Mouse (Mus musculus) left cerebral cortex, postnatal 14 days (tissue): ENCODE measurements at regions not wholly inside any gene's neighbourhood (a gene's known extent, or its start where the extent isn't known, plus 50 kb on each side); places are given as distances from the start of the nearest gene placed in this dataset.

Experiments
- DNase-seq, 2 experiments: peaks; one replicate each; pipeline ENCODE4 v3.0.0; 2021 to 2022; ENCODE audit warnings: low spot score in 2 of 2, mixed read lengths in 1 of 2
- intact Hi-C: fragments of 180-260 bp; cut with DNase I; formaldehyde crosslinking; loops from one replicate; pipeline ENCODE4 v1.15.1; 2025

DNA sequence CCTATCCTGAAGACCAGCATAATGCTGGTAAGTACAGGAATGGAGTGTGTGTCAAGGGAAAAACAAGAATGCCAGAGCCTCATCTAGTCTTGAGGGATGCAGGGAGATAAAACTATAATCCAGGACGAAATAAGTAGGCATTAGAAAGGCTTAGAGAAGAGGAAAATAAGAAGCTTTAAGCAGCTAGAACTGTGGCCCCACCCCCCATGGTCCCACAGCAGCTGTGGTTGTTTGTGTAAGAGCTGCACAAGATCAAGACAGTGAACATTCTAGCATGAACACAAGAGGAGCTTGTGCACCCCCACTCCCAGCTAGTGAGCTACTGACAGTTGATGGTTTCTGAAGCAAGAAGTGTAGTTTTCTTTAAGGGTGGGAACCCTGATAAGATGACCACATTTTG is 315.9 kb downstream of the Tmem135 start:
- intact Hi-C loops, result loop anchor here (5.0 kb wide), 1 partner anchor 334 kb away; no protein-coding TSS in a partner anchor
- no peak for DNase-seq

DNA sequence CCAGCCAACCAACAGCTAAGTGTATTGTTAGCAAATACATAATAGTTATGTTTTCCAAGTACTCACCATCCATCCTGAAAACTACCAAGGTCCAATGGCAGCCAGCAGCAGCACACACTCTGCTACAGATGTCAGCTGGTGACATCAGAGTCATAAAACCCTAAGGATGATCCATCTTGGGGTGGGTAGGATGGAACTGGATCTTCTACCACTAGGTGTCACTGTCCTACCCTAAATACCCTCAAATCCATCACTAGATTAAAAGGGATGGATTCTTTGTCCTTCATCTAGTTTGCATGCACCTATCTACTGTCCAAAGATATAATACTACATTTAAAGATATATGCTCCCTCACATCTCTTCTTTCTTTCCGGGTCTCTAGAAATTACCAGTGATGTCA is 317.7 kb downstream of the Tmem135 start:
- peak; percentile 20 to 39 for DNase-seq
- intact Hi-C loops, result loop anchor here (5.0 kb wide), 1 partner anchor 336 kb away; no protein-coding TSS in a partner anchor

DNA sequence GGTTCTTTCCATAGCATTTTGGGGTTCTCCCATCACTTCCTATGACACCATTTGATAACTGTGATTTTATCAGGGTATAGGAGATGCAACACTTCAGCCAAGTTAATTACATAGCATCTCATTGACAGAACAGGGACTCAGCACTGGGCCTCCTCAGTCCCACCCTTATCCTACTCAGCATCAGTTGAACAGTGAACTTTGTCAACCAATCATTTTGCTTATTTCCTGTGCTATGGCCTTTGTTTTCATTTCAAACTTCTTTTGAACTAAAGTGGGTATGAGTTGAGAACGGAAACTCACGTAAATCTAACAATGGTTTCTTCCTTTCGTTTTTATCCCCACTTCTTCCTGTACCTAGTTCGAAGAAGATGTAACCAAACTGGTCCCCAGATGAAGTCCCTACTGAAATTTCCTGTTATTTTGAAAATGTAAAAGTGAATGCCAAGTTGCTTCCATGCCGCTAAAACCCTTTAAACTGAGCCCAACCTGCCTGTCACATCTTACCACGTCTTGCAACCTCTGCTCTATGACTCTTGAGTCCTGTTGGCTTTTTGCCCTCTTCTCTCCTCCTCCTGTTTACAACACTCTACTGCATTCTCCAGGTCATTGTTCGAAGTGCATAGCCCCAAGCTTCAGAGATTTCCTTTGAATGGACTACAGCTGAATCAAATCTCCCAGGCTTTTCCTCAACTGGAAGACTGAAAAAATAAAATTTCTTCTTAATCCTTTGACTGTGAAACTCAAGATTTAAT is 329.9 kb downstream of the Tmem135 start:
- DNase-seq, result no peak
- intact Hi-C loops, result no loop called here

DNA sequence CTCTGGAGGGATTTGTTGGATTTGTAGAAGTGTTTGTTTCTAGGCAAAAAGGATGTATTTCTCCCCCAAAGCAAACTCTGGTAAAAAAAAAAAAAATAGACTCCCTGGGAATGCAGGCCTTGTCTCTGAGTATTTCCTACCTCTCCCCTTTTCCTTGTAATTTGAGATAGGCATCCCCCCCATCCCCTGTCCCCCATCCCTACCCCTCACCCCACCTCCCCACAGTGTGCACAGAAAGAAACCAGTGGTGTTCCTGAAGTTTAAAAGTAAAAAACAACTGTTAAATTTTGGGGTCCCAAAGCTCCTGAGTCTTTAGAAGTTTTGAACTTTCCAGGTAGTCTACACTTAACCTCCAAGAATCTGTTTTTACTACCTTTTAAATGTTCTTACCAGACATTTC is 334.0 kb downstream of the Tmem135 start:
- DNase-seq, result no peak
- intact Hi-C loops, result no loop called here

DNA sequence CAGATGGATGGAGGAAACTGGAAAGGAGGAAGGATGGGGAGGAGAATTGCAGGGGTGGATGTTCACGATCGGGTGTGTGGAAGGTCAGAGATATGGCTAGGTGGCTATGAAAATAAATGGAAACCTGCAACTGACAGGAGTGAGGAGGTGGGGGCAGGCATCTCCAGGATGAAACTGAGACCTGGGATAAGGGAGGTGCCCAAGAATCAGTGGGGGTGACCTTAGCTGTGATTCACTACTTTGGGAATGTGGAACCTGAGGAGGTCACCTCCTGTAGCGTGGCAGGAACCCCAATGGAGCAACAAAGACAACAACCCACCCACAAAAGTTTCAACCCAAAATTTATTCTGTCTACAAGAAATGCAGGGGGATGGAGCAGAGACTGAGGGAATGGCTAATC is 339.6 kb downstream of the Tmem135 start:
- intact Hi-C loops, result no loop called here
- no peak for DNase-seq

DNA sequence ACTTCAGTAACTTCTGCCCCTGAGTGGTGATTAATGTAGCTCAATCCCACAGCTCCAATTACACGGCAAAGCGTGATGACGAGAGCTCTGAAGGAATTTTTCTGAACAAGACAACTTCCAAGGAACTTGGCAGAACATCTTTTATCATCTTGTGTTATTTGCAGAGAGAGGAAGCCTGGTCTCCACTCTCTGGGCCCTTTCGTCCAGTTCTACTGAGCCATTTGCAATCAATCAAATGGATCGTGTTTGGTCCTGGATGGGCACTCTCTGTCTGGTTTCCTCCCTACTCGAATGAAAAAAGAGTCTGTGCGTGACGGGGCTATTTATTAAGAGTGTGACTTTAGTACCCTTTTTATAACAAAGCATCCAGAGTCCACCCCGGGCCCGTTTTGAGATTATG is 340.4 kb downstream of the Tmem135 start:
- intact Hi-C loops, result no loop called here

DNA sequence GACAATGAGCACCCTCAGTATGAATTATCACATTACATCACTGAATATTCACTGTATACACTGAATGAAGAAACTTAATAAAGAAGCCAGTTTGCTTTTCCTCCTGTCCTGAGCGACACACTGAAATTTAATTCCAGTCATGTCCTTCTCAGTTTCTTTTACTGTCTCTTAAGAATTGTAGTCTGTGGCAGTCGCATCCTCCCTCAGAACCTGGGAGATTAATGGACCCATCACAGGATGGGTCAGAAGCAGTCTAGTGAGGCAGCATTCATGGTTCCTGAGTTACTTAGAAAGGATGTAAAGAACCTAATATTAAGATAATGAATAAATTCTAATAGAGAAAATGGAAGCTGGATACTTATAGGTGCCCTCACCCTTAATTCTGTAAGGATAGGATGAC is 349.5 kb downstream of the Tmem135 start:
- intact Hi-C loops, result no loop called here
- no peak for DNase-seq

More for the DNA sequence above, 340.4 kb downstream of the Tmem135 start:
- DNase-seq, result no peak

DNA sequence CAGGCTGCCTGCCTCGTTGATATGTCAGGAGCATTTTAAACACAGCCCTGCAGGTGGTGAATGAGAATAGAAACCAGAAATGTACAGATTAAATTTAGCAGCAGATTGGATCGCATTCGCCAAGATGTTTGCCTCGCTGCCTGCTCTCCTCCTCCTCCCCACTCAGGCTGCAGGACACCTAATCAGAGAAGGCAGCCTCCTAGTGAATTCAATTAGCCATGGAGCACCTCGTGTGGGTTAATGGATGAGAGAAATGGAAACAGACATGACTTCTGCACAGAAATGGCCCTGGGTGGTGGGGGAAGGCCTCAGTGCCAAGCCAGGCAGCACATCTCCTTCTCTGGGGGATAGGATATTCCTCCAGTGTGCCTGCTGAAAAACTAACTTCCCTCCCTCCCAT is 352.8 kb downstream of the Tmem135 start:
- intact Hi-C loops, result no loop called here
- peak in 1 of 2 experiments; percentile 25 for DNase-seq

DNA sequence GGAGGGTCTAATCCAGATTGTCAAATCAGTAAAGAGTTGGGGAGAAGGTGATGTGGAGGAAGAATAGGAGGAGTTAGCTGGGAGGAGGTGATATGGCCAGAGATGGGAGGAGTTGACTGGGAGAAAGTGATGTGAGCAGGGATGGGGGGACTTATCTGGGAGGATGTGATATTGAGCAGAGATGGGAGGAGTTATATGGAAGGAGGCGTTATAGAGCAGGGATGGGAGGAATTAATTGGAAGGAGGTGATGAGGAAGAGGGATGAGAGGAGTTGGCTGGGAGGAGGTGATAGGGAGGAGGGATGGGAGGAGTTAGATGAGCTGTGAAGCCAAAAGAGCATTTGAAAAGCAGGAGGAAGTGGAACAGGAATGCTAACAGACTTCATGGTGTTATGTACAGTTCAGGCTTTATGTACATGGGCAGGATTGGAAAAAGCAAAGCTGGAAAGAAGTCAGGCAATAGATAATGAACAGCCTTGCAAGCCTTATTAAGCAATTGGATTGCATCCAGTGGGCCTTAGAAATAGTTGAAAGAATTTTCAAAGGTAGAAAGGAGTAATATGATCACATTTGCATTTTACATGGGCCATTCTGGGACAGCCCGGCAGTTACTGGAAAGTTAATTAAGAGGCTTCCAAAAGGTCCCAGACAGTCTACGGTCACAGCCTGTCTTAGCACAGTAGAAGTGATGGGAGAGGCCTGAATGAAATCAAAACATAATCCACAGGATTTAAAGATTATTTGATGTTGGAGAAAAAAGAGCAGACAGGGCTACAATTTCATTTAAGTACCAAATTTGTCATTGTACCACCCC is 357.4 kb downstream of the Tmem135 start:
- DNase-seq, result no peak
- intact Hi-C loops, result no loop called here

DNA sequence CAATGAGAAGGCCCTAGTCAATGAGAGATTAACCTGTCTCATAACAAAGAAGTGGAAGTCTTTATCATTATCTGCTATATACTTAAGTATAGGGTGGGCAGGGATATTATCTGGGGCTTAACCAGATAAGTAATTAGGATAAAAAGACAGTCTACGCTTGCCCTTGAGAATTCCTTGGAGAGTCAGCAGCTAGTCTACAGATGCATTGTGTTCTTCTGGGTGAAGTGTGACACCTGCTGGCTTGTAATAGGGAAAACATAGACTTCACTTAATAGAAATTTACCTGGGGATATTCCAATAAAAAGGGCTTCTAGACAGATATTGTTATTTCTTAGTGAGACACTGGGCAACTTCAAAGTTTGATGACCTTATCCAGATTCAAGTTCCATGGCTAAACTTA is 361.0 kb downstream of the Tmem135 start:
- peak; percentile 23 to 40 for DNase-seq
- intact Hi-C loops, result no loop called here

DNA sequence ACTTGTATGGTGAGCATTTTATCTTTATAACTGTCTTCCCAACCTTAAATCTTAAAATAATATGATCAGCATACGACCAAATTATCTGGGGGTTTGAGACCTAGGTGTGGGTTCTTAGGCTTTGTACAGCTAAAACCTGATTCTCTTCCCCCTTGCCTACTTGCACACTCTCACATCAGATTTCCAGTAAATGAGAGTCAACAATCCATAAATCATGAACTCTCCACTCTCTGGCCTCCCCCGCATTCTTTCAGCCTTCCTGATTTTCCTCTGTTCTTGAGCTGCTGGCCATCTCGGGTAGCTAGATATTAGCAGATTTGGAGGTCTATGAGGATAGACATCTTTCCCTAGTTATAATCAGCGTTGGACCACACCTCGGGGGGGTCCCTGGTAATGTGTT is 362.7 kb downstream of the Tmem135 start:
- intact Hi-C loops, result no loop called here
- DNase-seq, result no peak

DNA sequence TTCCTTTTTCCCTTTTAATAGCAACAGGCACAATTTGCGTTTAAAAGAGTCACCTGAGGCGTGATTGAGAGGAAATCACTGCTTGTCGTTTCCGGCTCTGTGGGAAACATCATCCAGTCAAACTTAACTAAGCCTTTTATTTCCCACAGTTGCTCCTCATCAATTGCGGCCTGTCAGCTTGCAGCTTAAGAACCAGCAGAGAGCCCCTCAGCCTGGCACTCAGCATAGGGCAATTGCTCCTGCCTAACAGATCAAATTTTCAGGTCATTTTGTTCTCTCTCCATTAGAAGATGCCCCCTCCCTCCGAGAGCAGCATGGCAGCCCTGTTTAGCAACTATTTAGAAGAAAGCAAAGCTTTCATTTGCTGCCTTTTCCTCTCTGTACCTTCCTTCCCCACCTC is 363.9 kb downstream of the Tmem135 start:
- no peak for DNase-seq
- intact Hi-C loops, result no loop called here

DNA sequence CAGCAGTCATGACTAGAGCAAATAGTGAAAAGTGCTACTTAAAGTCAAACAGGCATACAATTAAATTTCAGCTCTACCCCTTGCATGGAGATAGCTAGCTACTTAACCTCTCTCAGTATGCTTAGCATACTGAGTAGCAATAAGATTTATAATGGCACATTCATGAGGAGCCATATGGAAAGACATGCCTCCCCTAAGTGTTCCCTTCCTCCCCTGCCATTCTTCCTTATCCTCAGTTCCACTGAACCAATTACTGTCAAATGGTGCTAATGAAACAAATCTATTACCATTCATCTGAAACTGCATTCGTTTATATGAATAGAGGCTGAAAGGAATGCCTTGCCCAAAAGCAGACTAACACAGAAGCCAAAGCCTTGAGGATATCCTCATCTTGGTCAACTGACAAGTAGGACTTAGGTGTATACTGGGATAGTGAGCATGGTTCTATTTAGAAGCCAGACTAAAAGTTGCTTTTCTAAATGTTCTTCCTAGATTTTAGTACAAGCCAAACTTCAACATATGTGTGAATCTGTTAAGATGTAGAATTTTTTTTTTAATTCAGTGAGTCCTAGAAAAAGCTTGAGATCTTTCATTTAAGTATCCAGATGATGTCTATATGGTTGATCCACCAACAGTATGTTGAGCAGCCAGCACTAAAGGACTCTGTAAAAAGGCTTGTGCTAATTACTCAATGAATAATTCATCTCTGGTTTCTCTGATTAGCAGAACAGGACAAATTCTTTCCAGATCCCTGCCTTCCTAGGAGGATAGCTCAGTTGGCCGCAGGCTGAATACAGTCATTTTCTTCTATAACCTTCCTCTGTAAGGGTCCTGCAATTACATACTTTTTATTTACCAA is 368.7 kb downstream of the Tmem135 start:
- intact Hi-C loops, result loop anchor here (10.0 kb wide), 1 partner anchor 1451 kb away; the partner anchor contains the start of gene Grm5
- peak in 1 of 2 experiments; percentile 6 for DNase-seq

DNA sequence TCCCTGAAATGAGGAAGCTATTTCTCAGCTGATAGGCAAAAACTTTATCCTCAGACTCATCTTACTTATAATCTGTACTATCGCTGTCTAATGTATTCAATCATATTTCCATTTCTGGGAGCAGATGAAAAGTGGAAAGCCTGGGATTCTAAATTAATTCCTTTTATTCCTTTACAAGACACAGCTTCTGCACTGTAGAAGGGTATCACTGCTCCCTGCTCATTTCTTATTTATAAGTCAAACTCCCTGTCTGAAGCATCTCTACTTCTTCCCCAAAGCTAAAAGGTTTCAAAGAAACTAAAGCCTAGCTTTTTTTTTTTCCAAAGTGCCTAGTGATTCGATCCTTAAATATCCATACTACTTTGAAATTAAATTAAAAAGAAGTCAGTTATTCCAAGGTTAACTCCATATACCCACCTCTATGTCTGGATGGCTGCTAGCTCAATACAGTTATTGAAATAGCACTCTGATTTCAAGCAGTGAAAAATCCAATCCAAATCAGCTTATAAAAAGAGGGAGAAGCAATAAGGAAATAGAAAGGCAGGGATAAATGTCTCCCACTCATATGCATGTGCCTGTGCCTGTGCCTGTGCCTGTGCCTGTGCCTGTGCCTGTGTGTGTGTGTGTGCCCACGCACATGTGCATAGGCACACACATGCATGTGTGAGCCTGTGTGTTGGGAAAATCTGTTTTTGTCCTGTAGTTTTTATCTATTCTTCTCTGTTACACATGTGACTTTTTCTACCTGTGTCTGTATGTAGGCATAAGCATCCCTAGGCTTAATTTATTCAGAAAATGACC is 380.6 kb downstream of the Tmem135 start:
- no peak for DNase-seq
- intact Hi-C loops, result no loop called here

DNA sequence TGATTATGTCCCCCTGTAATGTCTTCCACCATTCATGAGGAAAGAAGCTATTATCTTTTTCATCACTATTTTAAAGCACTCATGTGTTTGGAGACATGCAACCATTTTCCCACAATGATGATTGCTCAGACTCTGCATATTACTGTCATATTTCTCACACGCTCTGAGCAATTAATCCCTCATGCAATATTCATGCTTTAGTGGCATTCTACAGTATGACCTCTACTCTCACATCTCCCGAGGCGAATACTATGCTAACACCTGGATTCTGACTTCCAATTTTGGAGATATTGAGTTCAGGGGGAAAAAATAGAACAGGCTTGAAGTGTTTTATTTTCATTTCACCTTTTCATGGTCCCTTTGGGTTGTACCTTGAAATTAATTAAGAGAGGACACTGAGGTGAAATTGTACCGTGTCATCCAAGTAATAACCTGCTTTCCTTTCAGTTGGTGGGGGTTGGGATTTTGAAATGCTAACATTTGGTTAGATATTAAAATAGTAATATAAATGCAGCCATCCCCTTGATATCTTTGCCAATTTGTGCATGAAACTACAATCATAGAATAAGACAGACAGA is 405.1 kb downstream of the Tmem135 start:
- DNase-seq, result no peak
- intact Hi-C loops, result no loop called here

DNA sequence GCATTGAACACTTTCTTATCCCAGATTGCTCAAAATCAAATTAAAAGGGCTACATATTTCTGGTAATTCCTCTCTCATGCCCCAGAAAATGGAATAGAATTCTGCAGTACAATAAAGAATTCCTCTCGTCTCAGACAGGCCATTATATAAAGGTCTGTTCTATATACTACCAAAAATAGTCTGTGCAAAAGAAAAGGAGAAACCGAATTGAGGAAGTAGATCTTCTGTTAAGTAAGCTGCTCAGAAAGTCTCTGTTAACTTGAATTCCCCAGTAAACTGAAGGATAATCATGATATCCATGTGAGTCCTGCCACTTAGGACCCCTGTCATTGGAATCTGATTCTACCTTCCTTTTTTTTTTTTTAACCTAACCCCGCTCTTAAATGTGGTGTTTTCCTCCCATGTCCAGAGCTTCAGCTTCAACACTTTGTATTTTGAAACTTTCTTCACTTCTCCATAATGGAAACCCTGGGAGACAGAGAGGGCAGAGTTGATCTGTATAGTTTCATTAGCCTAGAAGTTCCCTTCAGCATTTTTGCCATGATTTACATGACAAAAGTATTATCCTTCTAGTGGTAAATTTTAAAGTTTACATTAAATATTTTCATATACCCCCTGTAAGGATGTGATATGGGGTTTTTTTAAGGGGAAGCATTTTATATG is 406.1 kb downstream of the Tmem135 start:
- no peak for DNase-seq

DNA sequence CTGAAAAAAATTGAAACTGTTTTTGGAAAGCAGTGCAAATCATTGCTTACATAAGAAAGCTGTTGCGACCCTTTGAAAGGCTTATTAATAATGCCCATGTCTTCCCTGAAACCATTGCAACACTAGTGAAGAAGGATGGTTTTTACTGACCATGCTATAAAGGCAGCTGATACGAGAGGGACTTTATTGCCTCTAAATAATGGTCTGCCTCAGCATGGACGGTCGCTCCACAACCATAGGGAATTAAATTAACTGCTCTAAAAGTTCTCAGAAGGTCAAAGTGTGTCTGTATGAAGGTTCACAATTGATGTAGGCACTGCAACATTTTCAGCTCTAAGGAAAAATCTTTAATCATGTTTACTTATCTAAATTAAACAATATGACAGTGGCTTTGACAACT is 429.6 kb downstream of the Tmem135 start:
- no peak for DNase-seq

More for the DNA sequence above, 406.1 kb downstream of the Tmem135 start:
- intact Hi-C loops, result no loop called here

DNA sequence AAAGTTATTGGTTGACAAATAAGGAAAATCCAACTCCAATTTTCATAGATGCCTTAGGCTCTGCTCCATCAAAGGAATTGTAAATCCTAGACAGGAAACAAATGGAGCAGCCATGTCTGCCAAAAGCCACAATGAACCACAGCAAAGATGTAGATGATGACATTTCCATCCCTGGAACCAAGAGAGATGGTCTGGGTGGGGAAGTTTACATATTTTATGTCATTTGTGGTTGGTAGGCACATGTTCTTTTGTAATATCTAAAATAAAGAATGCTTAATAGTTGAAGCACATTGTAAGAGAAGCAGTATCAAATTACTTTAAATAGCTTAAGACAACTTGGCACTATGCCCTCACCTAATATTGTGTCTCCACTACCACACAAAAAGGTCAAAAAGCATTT is 443.2 kb downstream of the Tmem135 start:
- intact Hi-C loops, result no loop called here

More for the DNA sequence above, 429.6 kb downstream of the Tmem135 start:
- intact Hi-C loops, result no loop called here

More for the DNA sequence above, 443.2 kb downstream of the Tmem135 start:
- no peak for DNase-seq
